Mouse (Mus musculus) small intestine, adult 2 months (tissue): ENCODE data around the gene Lpp.

Source experiments
- CTCF ChIP-seq: fragments of 200-500 bp; IDR thresholded peaks from 2 replicates; pipeline ENCODE4 v1.5.1; 2012; ENCODE audit warnings: low read depth, mild to moderate bottlenecking, control low read depth, inconsistent platforms, low read length, moderate library complexity, mixed read lengths; ENCODE audit not compliant: insufficient replicate concordance, insufficient read length; ENCODE audit errors: extremely low read depth
- POLR2A ChIP-seq: fragments of 200-500 bp; IDR thresholded peaks from 2 replicates; pipeline ENCODE4 v1.6.1; 2012; ENCODE audit warnings: low read depth, mild to moderate bottlenecking, control low read depth, inconsistent platforms, low read length, moderate library complexity

- TF ChIP-seq POLR2A (no peak), CTCF (no peak)
Measured at GRCm38 (mm10) chr16:24960901-24961806, 567.8 kb downstream of the Lpp start.
